Mouse (Mus musculus) CH12.LX (cell line): ENCODE results near the gene 1700092M07Rik. TPM values are rescaled to one million over a fixed set of nuclear protein-coding genes. Genes with fewer than 3 reads are reported as not detected.

ENCODE experiments used
- DNase-seq: peaks from one replicate; pipeline ENCODE4 v3.0.0-alpha.2; 2013; ENCODE audit errors: extremely low read depth
- H3K27ac ChIP-seq: 2 replicates; pipeline ENCODE4 v1.5.1; 2012; ENCODE audit warnings: low read depth, mild to moderate bottlenecking, control low read depth, moderate library complexity; ENCODE audit not compliant: insufficient read depth
- H3K27me3 ChIP-seq: replicated peaks from 2 replicates; pipeline ENCODE3; 2012; ENCODE audit warnings: inconsistent platforms
- H3K36me3 ChIP-seq, 2 experiments: replicated peaks in 1 of 2; 2 replicates each; pipeline versions ENCODE3 to v1.6.1; 2012; ENCODE audit warnings: inconsistent platforms in 1 of 2, low read length in 1 of 2, mild to moderate bottlenecking in 1 of 2, mixed read lengths in 1 of 2, moderate library complexity in 1 of 2; ENCODE audit not compliant: control insufficient read depth in 1 of 2, insufficient read depth in 1 of 2
- H3K4me1 ChIP-seq, 2 experiments: 2 replicates each; pipeline ENCODE4 v1.6.1; 2012; ENCODE audit warnings: inconsistent platforms in 1 of 2, moderate library complexity in 1 of 2; ENCODE audit not compliant: insufficient read depth in 2 of 2, control insufficient read depth in 1 of 2
- H3K4me2 ChIP-seq: 2 replicates; pipeline ENCODE4 v1.6.1; 2012; ENCODE audit warnings: low read depth, mild to moderate bottlenecking, control low read depth; ENCODE audit not compliant: poor library complexity, insufficient read depth, severe bottlenecking
- H3K4me3 ChIP-seq, 3 experiments: fragments of 150-350 bp in 1 of 3; sonication (generic) in 1 of 3; replicated peaks in 1 of 3; 2 replicates each; pipeline versions ENCODE3 to v1.5.1; 2011 to 2012; ENCODE audit warnings: low read depth in 2 of 3, low read length in 2 of 3, mild to moderate bottlenecking in 2 of 3, moderate library complexity in 2 of 3, control low read depth in 1 of 3, improper control_type of control experiment in 1 of 3, inconsistent platforms in 1 of 3, mixed read lengths in 1 of 3; ENCODE audit not compliant: poor library complexity in 1 of 3
- H3K79me2 ChIP-seq: replicated peaks from 2 replicates; pipeline ENCODE4 v1.6.1; 2012; ENCODE audit warnings: mild to moderate bottlenecking, moderate library complexity; ENCODE audit not compliant: control insufficient read depth, poor library complexity, insufficient read depth, severe bottlenecking; ENCODE audit errors: extremely low read depth
- H3K9ac ChIP-seq: 2 replicates; pipeline ENCODE4 v1.6.1; 2012; ENCODE audit warnings: low read depth, mild to moderate bottlenecking, control low read depth, moderate library complexity; ENCODE audit not compliant: insufficient read depth
- H3K9me3 ChIP-seq: replicated peaks from 2 replicates; pipeline ENCODE3; 2012; ENCODE audit warnings: low read length, inconsistent platforms, mixed read lengths
- CHD1 ChIP-seq: IDR thresholded peaks from 2 replicates; pipeline ENCODE4 v1.6.1; 2012; ENCODE audit warnings: low read depth, low read length, improper control_type of control experiment, inconsistent platforms
- ELF1 ChIP-seq: IDR thresholded peaks from 2 replicates; pipeline ENCODE4 v1.6.1; 2014; ENCODE audit warnings: low read depth, mild to moderate bottlenecking, inconsistent platforms, low read length, improper control_type of control experiment
- GABPA ChIP-seq: IDR thresholded peaks from 2 replicates; pipeline ENCODE4 v1.6.1; 2012; ENCODE audit warnings: low read depth, low read length, improper control_type of control experiment, inconsistent platforms; ENCODE audit not compliant: insufficient replicate concordance
- IRF4 ChIP-seq: IDR thresholded peaks from 2 replicates; pipeline ENCODE4 v1.6.1; 2014; ENCODE audit warnings: low read depth, mild to moderate bottlenecking, inconsistent platforms, low read length, improper control_type of control experiment
- JUN ChIP-seq: IDR thresholded peaks from 2 replicates; pipeline ENCODE4 v1.6.1; 2011; ENCODE audit warnings: low read depth, mild to moderate bottlenecking, low read length, improper control_type of control experiment, moderate library complexity; ENCODE audit not compliant: insufficient read depth
- KAT2A ChIP-seq: IDR thresholded peaks from 2 replicates; pipeline ENCODE4 v1.6.1; 2012; ENCODE audit warnings: low read length, improper control_type of control experiment, inconsistent platforms; ENCODE audit not compliant: insufficient replicate concordance
- MAFK ChIP-seq: IDR thresholded peaks from 2 replicates; pipeline ENCODE4 v1.6.1; 2011; ENCODE audit warnings: low read length, improper control_type of control experiment; ENCODE audit not compliant: insufficient replicate concordance
- MEF2A ChIP-seq: IDR thresholded peaks from 2 replicates; pipeline ENCODE4 v1.6.1; 2014; ENCODE audit warnings: low read depth, mild to moderate bottlenecking, inconsistent platforms, low read length, improper control_type of control experiment, borderline replicate concordance
- MXI1 ChIP-seq: IDR thresholded peaks from 2 replicates; pipeline ENCODE4 v1.6.1; 2011; ENCODE audit warnings: mild to moderate bottlenecking, low read depth, low read length, improper control_type of control experiment
- MYC ChIP-seq: IDR thresholded peaks from 2 replicates; pipeline ENCODE4 v1.6.1; 2011; ENCODE audit warnings: low read depth, mild to moderate bottlenecking, improper control_type of control experiment, low read length
- NELFE ChIP-seq: IDR thresholded peaks from 2 replicates; pipeline ENCODE4 v1.6.1; 2011; ENCODE audit warnings: low read depth, low read length, improper control_type of control experiment
- NRF1 ChIP-seq: IDR thresholded peaks from 2 replicates; pipeline ENCODE4 v1.6.1; 2014; ENCODE audit warnings: low read depth, mild to moderate bottlenecking, inconsistent platforms, low read length, improper control_type of control experiment, moderate library complexity
- TBP ChIP-seq: conservative IDR thresholded peaks from 2 replicates; pipeline ENCODE4 v1.6.1; 2011; ENCODE audit warnings: low read depth, low read length, improper control_type of control experiment
- USF1 ChIP-seq: IDR thresholded peaks from 2 replicates; pipeline ENCODE4 v1.6.1; 2014; ENCODE audit warnings: low read depth, mild to moderate bottlenecking, inconsistent platforms, low read length, improper control_type of control experiment
- ZC3H11A ChIP-seq: IDR thresholded peaks from 2 replicates; pipeline ENCODE4 v1.6.1; 2012; ENCODE audit warnings: low read depth, mild to moderate bottlenecking, inconsistent platforms, low read length, improper control_type of control experiment
- dilution Hi-C: fragments of 300-500 bp; cut with MboI; formaldehyde crosslinking; loops from 2 replicates; pipeline ENCODE4 v1.14.3; 2020; ENCODE audit warnings: low sequenced_read_pairs; ENCODE audit not compliant: extremely low pct_unique_long_range_greater_than_20kb, extremely low pct_ligation_motif_present
- in situ Hi-C: fragments of 300-500 bp; cut with MboI; formaldehyde crosslinking; loops from 3 replicates; pipeline ENCODE4 v1.14.3; 2019; ENCODE audit warnings: low sequenced_read_pairs, low pct_ligation_motif_present, low pct_unique_long_range_greater_than_20kb, mixed read lengths
- polyA plus RNA-seq: library from polyadenylated mRNA; unstranded; fragments of >175 nt; gene quantifications from 2 replicates; pipeline ENCODE4 v1.2.1, GENCODE M21; 2012; ENCODE audit warnings: low read depth; ENCODE audit not compliant: insufficient read length
- total RNA-seq, 2 experiments: library from RNA; depleted of rRNA; stranded (reverse); fragments of 300-350 nt in 1 of 2; fragments of >200 nt in 1 of 2; gene quantifications; 2 replicates each; pipeline ENCODE4 v1.2.3; 2012 to 2014

The 1700092M07Rik gene
- total and polyA plus RNA-seq, 3 experiments, result 1.0 to 3.8 (median 3.1) TPM

DNA sequence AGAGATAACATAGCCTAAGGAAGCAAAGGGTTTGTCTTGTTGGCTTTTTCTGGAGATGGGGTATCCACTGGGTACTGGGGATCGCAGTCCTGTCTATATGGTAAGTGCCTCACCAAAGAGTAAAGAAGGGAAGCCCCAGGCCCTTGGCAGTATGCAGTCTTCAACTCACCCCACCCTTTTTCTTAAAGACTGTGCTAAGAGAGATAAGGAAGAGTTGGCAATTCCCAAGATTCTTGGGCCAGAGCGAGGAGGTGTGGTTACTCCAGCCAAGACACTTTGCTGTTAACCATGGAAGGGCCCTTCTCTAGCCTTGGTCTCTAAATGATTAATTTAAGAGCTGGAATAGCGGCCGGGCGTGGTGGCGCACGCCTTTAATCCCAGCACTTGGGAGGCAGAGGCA lies 33.6 kb upstream of the 1700092M07Rik start:
- DNase-seq, result no peak
- H3K9ac ChIP-seq, result no peak overlapping the region
- TF ChIP-seq USF1 (no peak), IRF4 (no peak), KAT2A (no peak), ZC3H11A (no peak), NRF1 (no peak), NELFE (no peak), TBP (no peak), MYC (no peak), JUN (no peak), MXI1 (no peak), GABPA (no peak)
- peaks cover 25% of the 10 kb centered on the region for H3K79me2 ChIP-seq
- H3K4me1 ChIP-seq, result peaks cover 0 to 28% of the 10 kb centered on the region in 2 experiments; a peak in 2 of 4 replicates
- H3K27ac ChIP-seq, result no peak overlapping the region
- no peaks in the 10 kb centered on the region for H3K9me3 ChIP-seq
- in situ Hi-C loops (no loop called here), dilution Hi-C loops (no loop called here)
- H3K4me2 ChIP-seq, result no peak overlapping the region
- no peaks in the 10 kb centered on the region for H3K27me3 ChIP-seq
- H3K4me3 ChIP-seq, result no peak overlapping the region
- H3K36me3 ChIP-seq, result peaks cover 51 to 64% of the 10 kb centered on the region in 2 experiments

DNA sequence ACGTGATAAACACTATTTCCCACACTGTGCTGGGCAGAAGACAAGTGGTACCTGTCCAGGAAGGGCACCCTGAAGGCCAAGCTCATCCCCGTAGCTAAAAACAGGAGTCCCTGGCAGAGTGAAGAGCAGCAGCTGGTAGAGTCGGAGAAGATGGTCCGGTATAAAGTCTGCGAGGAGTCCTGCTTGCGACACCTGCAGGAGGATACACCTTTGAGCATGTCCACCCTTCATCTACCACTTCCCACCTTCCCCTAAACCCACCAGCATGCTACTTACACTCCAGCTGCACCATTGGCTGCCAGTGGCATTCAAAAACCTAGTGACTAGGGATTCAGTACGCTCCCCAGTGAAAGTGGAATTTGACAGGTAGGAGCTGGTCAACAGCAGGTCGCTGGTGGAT lies 31.6 kb upstream of the 1700092M07Rik start:
- H3K4me1 ChIP-seq, result peaks cover 0 to 28% of the 10 kb centered on the region in 2 experiments; a peak in 2 of 4 replicates
- no peak overlapping the region for H3K4me3 ChIP-seq
- no peaks in the 10 kb centered on the region for H3K9me3 ChIP-seq
- H3K36me3 ChIP-seq, result peaks cover 51 to 70% of the 10 kb centered on the region in 2 experiments
- in situ Hi-C loops, result no loop called here
- dilution Hi-C loops, result no loop called here
- H3K4me2 ChIP-seq, result no peak overlapping the region
- no peak for DNase-seq
- no peak overlapping the region for H3K9ac ChIP-seq
- no peak overlapping the region for H3K27ac ChIP-seq
- no peaks in the 10 kb centered on the region for H3K27me3 ChIP-seq
- TF ChIP-seq ELF1 (no peak), MEF2A (no peak), NELFE (no peak), JUN (no peak), CHD1 (no peak), MAFK (no peak)
- peaks cover 33% of the 10 kb centered on the region for H3K79me2 ChIP-seq
